Mouse (Mus musculus): ENCODE measurements at regions not wholly inside any gene's neighbourhood (a gene's known extent, or its start where the extent isn't known, plus 50 kb on each side); places are given as distances from the start of the nearest gene placed in this dataset.
A peak's percentile ranks its signal among the peaks of the same experiment; 100 is the strongest.

GRCm38 (mm10) chr5:74931765-74932164 lies 112.8 kb downstream of the Chic2 start:
- Histone ChIP-seq H3K36me3 (ENCODE audit: insufficient read depth) (no peaks in the 10 kb centered on the region), H3K9me3 (ENCODE audit: low read depth, low read length) (no peaks in the 10 kb centered on the region), H3K4me2 (peak overlapping the region; percentile 46), H3K27me3 (ENCODE audit: insufficient read depth, low read length) (no peaks in the 10 kb centered on the region), H3K4me1 (ENCODE audit: insufficient read depth) (0 out of 2 replicates have a peak, but pooled peaks cover 6% of the 10 kb centered on the region), H3K9ac (no peak overlapping the region), H3K4me3 (ENCODE audit: low read depth, low read length) (no peak overlapping the region), H3K27ac (ENCODE audit: low read depth) (peak overlapping the region; percentile 30; the same call in 1 of the 2 replicates)
- no peak for ATAC-seq (ENCODE audit: insufficient read depth)
- no peak for DNase-seq
- 23% methylated on average over 12 of the region's 12 CpGs for WGBS
- TF ChIP-seq CTCF (IDR thresholded peaks at IDR 0.05; ENCODE audit: low read depth), result no peak

- H3K4me1 ChIP-seq (ENCODE audit: insufficient read depth), result 0 out of 2 replicates have a peak, but pooled peaks cover 6% of the 10 kb centered on the region
- H3K9ac ChIP-seq, result no peak overlapping the region
- no peaks in the 10 kb centered on the region for H3K36me3 ChIP-seq (ENCODE audit: insufficient read depth)
- no peak overlapping the region for H3K27ac ChIP-seq (ENCODE audit: low read depth)
- ATAC-seq (ENCODE audit: insufficient read depth), result no peak
- H3K4me2 ChIP-seq, result no peak overlapping the region
- no peak overlapping the region for H3K4me3 ChIP-seq (ENCODE audit: low read depth, low read length)
- DNase-seq, result no peak
- no peaks in the 10 kb centered on the region for H3K27me3 ChIP-seq (ENCODE audit: insufficient read depth, low read length)
- H3K9me3 ChIP-seq (ENCODE audit: low read depth, low read length), result no peaks in the 10 kb centered on the region
- 67% methylated on average over 2 of the region's 2 CpGs for WGBS
- no peak for TF ChIP-seq CTCF (IDR thresholded peaks at IDR 0.05; ENCODE audit: low read depth)
Measured at GRCm38 (mm10) chr5:74927543-74927942, 117.0 kb downstream of the Chic2 start.

- H3K9ac ChIP-seq, result no peak overlapping the region
- 84% methylated on average over 10 of the region's 10 CpGs for WGBS
- H3K27ac ChIP-seq (ENCODE audit: low read depth), result no peak overlapping the region
- no peak for ATAC-seq (ENCODE audit: insufficient read depth)
- TF ChIP-seq CTCF (IDR thresholded peaks at IDR 0.05; ENCODE audit: low read depth), result no peak
- no peaks in the 10 kb centered on the region for H3K36me3 ChIP-seq (ENCODE audit: insufficient read depth)
- H3K9me3 ChIP-seq (ENCODE audit: low read depth, low read length), result no peaks in the 10 kb centered on the region
- no peak for DNase-seq
- H3K27me3 ChIP-seq (ENCODE audit: insufficient read depth, low read length), result no peaks in the 10 kb centered on the region
- no peaks in the 10 kb centered on the region for H3K4me1 ChIP-seq (ENCODE audit: insufficient read depth)
- H3K4me2 ChIP-seq, result no peak overlapping the region
- no peak overlapping the region for H3K4me3 ChIP-seq (ENCODE audit: low read depth, low read length)
Measured at GRCm38 (mm10) chr5:74925769-74926168, 118.8 kb downstream of the Chic2 start.

- DNase-seq, result no peak
- Histone ChIP-seq H3K4me2 (no peak overlapping the region), H3K36me3 (ENCODE audit: insufficient read depth) (no peaks in the 10 kb centered on the region), H3K27ac (ENCODE audit: low read depth) (no peak overlapping the region), H3K9ac (no peak overlapping the region), H3K4me1 (ENCODE audit: insufficient read depth) (no peaks in the 10 kb centered on the region), H3K27me3 (ENCODE audit: insufficient read depth, low read length) (no peaks in the 10 kb centered on the region), H3K4me3 (ENCODE audit: low read depth, low read length) (no peak overlapping the region), H3K9me3 (ENCODE audit: low read depth, low read length) (no peaks in the 10 kb centered on the region)
- TF ChIP-seq CTCF (IDR thresholded peaks at IDR 0.05; ENCODE audit: low read depth), result no peak
- WGBS, result 65% methylated on average over 4 of the region's 4 CpGs
- ATAC-seq (ENCODE audit: insufficient read depth), result no peak
Measured at GRCm38 (mm10) chr5:74924031-74924533, 120.5 kb downstream of the Chic2 start.

GRCm38 (mm10) chr5:74923337-74923736 lies 121.2 kb downstream of the Chic2 start:
- no peaks in the 10 kb centered on the region for H3K4me1 ChIP-seq (ENCODE audit: insufficient read depth)
- ATAC-seq (ENCODE audit: insufficient read depth) (no peak), DNase-seq (no peak)

GRCm38 (mm10) chr5:74922881-74923280 lies 121.7 kb downstream of the Chic2 start:
- H3K4me2 ChIP-seq, result no peak overlapping the region
- WGBS, result 58% methylated on average over 6 of the region's 6 CpGs
- H3K27me3 ChIP-seq (ENCODE audit: insufficient read depth, low read length), result no peaks in the 10 kb centered on the region
- H3K4me3 ChIP-seq (ENCODE audit: low read depth, low read length), result no peak overlapping the region
- no peak overlapping the region for H3K9ac ChIP-seq
- H3K9me3 ChIP-seq (ENCODE audit: low read depth, low read length), result no peaks in the 10 kb centered on the region
- H3K27ac ChIP-seq (ENCODE audit: low read depth), result no peak overlapping the region
- TF ChIP-seq CTCF (IDR thresholded peaks at IDR 0.05; ENCODE audit: low read depth), result no peak
- ATAC-seq (ENCODE audit: insufficient read depth) (no peak), DNase-seq (no peak)
- no peaks in the 10 kb centered on the region for H3K36me3 ChIP-seq (ENCODE audit: insufficient read depth)
- H3K4me1 ChIP-seq (ENCODE audit: insufficient read depth), result no peaks in the 10 kb centered on the region

More at GRCm38 (mm10) chr5:74923337-74923736, 121.2 kb downstream of the Chic2 start:
- 67% methylated on average over 2 of the region's 2 CpGs for WGBS
- Histone ChIP-seq H3K4me3 (ENCODE audit: low read depth, low read length) (no peak overlapping the region), H3K4me2 (no peak overlapping the region), H3K9me3 (ENCODE audit: low read depth, low read length) (no peaks in the 10 kb centered on the region), H3K9ac (no peak overlapping the region), H3K36me3 (ENCODE audit: insufficient read depth) (no peaks in the 10 kb centered on the region), H3K27me3 (ENCODE audit: insufficient read depth, low read length) (no peaks in the 10 kb centered on the region), H3K27ac (ENCODE audit: low read depth) (no peak overlapping the region)
- no peak for TF ChIP-seq CTCF (IDR thresholded peaks at IDR 0.05; ENCODE audit: low read depth)

GRCm38 (mm10) chr5:74920939-74921338 lies 123.6 kb downstream of the Chic2 start:
- H3K36me3 ChIP-seq (ENCODE audit: insufficient read depth), result no peaks in the 10 kb centered on the region
- H3K4me2 ChIP-seq, result no peak overlapping the region
- H3K4me1 ChIP-seq (ENCODE audit: insufficient read depth), result no peaks in the 10 kb centered on the region
- no peak for ATAC-seq (ENCODE audit: insufficient read depth)
- no peak for DNase-seq
- WGBS, result 8% methylated on average over 2 of the region's 2 CpGs
- no peaks in the 10 kb centered on the region for H3K27me3 ChIP-seq (ENCODE audit: insufficient read depth, low read length)
- no peak overlapping the region for H3K9ac ChIP-seq
- no peaks in the 10 kb centered on the region for H3K9me3 ChIP-seq (ENCODE audit: low read depth, low read length)
- H3K27ac ChIP-seq (ENCODE audit: low read depth), result no peak overlapping the region
- TF ChIP-seq CTCF (IDR thresholded peaks at IDR 0.05; ENCODE audit: low read depth), result no peak
- H3K4me3 ChIP-seq (ENCODE audit: low read depth, low read length), result no peak overlapping the region

GRCm38 (mm10) chr5:74920490-74920889 lies 124.1 kb downstream of the Chic2 start:
- DNase-seq (no peak), ATAC-seq (ENCODE audit: insufficient read depth) (no peak)

More at GRCm38 (mm10) chr5:74920490-74920889, 124.1 kb downstream of the Chic2 start:
- Histone ChIP-seq H3K36me3 (ENCODE audit: insufficient read depth) (no peaks in the 10 kb centered on the region), H3K9me3 (ENCODE audit: low read depth, low read length) (no peaks in the 10 kb centered on the region), H3K4me3 (ENCODE audit: low read depth, low read length) (no peak overlapping the region), H3K9ac (no peak overlapping the region), H3K4me1 (ENCODE audit: insufficient read depth) (no peaks in the 10 kb centered on the region), H3K4me2 (no peak overlapping the region), H3K27me3 (ENCODE audit: insufficient read depth, low read length) (no peaks in the 10 kb centered on the region), H3K27ac (ENCODE audit: low read depth) (no peak overlapping the region)
- no peak for TF ChIP-seq CTCF (IDR thresholded peaks at IDR 0.05; ENCODE audit: low read depth)
- 23% methylated on average over 5 of the region's 5 CpGs for WGBS

Measured in lung, embryonic 14.5 days (tissue).